Mouse (Mus musculus) hindbrain, embryonic 11.5 days (tissue): ENCODE measurements around the gene Ampd3. TPM values are rescaled to one million over a fixed set of nuclear protein-coding genes. Genes with fewer than 3 reads are reported as not detected.

Experiments used
- ATAC-seq: fragments of 200-750 bp; cut with Nextera tagmentation; 2 replicates; pipeline ENCODE4 v1.8.0; 2017; ENCODE audit warnings: mild to moderate bottlenecking, moderate TSS enrichment, moderate library complexity; ENCODE audit not compliant: low FRiP score
- DNase-seq: peaks from one replicate; pipeline ENCODE4 v3.0.0-alpha.2; 2015; ENCODE audit warnings: low spot score
- H3K27ac ChIP-seq: fragments of 300-500 bp; sonication (generic); 2 replicates; pipeline ENCODE4 v1.5.1; 2014; ENCODE audit warnings: mild to moderate bottlenecking, low read depth, low read length
- H3K27me3 ChIP-seq: fragments of 300-500 bp; sonication (generic); 2 replicates; pipeline ENCODE4 v1.6.1; 2014; ENCODE audit warnings: mild to moderate bottlenecking, low read length, moderate library complexity, mixed read lengths; ENCODE audit not compliant: control insufficient read depth, insufficient read depth
- H3K36me3 ChIP-seq: fragments of 300-500 bp; sonication (generic); 2 replicates; pipeline ENCODE4 v1.6.1; 2014; ENCODE audit warnings: mild to moderate bottlenecking, low read length, moderate library complexity, mixed read lengths; ENCODE audit not compliant: control insufficient read depth, insufficient read depth
- H3K4me1 ChIP-seq: fragments of 300-500 bp; sonication (generic); replicated peaks from 2 replicates; pipeline ENCODE4 v1.6.1; 2014; ENCODE audit warnings: low read length, mixed read lengths; ENCODE audit not compliant: control insufficient read depth, insufficient read depth
- H3K4me2 ChIP-seq: fragments of 300-500 bp; sonication (generic); replicated peaks from 2 replicates; pipeline ENCODE4 v1.6.1; 2014; ENCODE audit warnings: mild to moderate bottlenecking, low read depth, low read length
- H3K4me3 ChIP-seq: fragments of 300-500 bp; sonication (generic); 2 replicates; pipeline ENCODE4 v1.5.1; 2014; ENCODE audit warnings: low read depth, low read length
- H3K9ac ChIP-seq: fragments of 300-500 bp; sonication (generic); 2 replicates; pipeline ENCODE4 v1.6.1; 2014; ENCODE audit warnings: low read depth, low read length
- H3K9me3 ChIP-seq: fragments of 300-500 bp; sonication (generic); 2 replicates; pipeline ENCODE4 v1.6.1; 2016; ENCODE audit warnings: low read length; ENCODE audit not compliant: control insufficient read depth
- WGBS: fragments of 180-500 bp; shearing (Covaris S2); extraction: QIAGEN DNeasy Blood & Tissue Kit; methylation state at CpG from one replicate; pipeline ENCODE4 v1.1.7; 2014; 5-methylcytosine and 5-hydroxymethylcytosine counted together
- polyA plus RNA-seq: library from polyadenylated mRNA; unstranded; fragments of >200 nt; fragmentation: Nextera tagmentation; extraction: Ambion mirVana; gene quantifications from 2 replicates; pipeline ENCODE4 v1.2.1, GENCODE M21; 2014

Ampd3 gene
- polyA plus RNA-seq, 1 experiment from 2014 or later: 1.3 TPM

GRCm38 (mm10) chr7:110823076-110823475 is 55.1 kb downstream of the Ampd3 start:
- H3K27ac ChIP-seq: no peak overlapping the region
- H3K36me3 ChIP-seq: no peaks in the 10 kb centered on the region
- no peak for ATAC-seq
- DNase-seq: no peak
- H3K4me2 ChIP-seq: no peak overlapping the region
- WGBS: 82% methylated on average over 8 of the region's 8 CpGs
- no peak overlapping the region for H3K9ac ChIP-seq
- H3K9me3 ChIP-seq: no peaks in the 10 kb centered on the region
- no peak overlapping the region for H3K4me3 ChIP-seq
- H3K4me1 ChIP-seq: no peaks in the 10 kb centered on the region
- H3K27me3 ChIP-seq: no peaks in the 10 kb centered on the region

GRCm38 (mm10) chr7:110823593-110823992 is 55.6 kb downstream of the Ampd3 start:
- no peak for DNase-seq
- ATAC-seq: no peak
- no peaks in the 10 kb centered on the region for H3K27me3 ChIP-seq
- H3K4me1 ChIP-seq: no peaks in the 10 kb centered on the region
- no peak overlapping the region for H3K4me3 ChIP-seq
- no peaks in the 10 kb centered on the region for H3K36me3 ChIP-seq
- H3K9ac ChIP-seq: no peak overlapping the region
- no peak overlapping the region for H3K4me2 ChIP-seq
- 84% methylated on average over 4 of the region's 4 CpGs for WGBS
- no peak overlapping the region for H3K27ac ChIP-seq
- H3K9me3 ChIP-seq: no peaks in the 10 kb centered on the region

- H3K9ac ChIP-seq: no peak overlapping the region
- ATAC-seq (no peak), DNase-seq (no peak)
- no peak overlapping the region for H3K4me2 ChIP-seq
- H3K36me3 ChIP-seq: no peaks in the 10 kb centered on the region
- H3K27ac ChIP-seq: no peak overlapping the region
- no peak overlapping the region for H3K4me3 ChIP-seq
- H3K4me1 ChIP-seq: no peaks in the 10 kb centered on the region
- H3K27me3 ChIP-seq: no peaks in the 10 kb centered on the region
- H3K9me3 ChIP-seq: no peaks in the 10 kb centered on the region
- WGBS: 93% methylated on average over 8 of the region's 8 CpGs
Observed at GRCm38 (mm10) chr7:110823995-110824953, 56.3 kb downstream of the Ampd3 start.

GRCm38 (mm10) chr7:110833024-110833423 is 65.0 kb downstream of the Ampd3 start:
- WGBS: 93% methylated on average over 1 of the region's 1 CpGs
- ATAC-seq (no peak), DNase-seq (no peak)
- Histone ChIP-seq H3K9me3 (no peaks in the 10 kb centered on the region), H3K4me2 (no peak overlapping the region), H3K27me3 (no peaks in the 10 kb centered on the region), H3K36me3 (no peaks in the 10 kb centered on the region), H3K9ac (no peak overlapping the region), H3K4me3 (no peak overlapping the region), H3K27ac (no peak overlapping the region), H3K4me1 (no peaks in the 10 kb centered on the region)

- no peak for ATAC-seq
- Histone ChIP-seq H3K4me3 (no peak overlapping the region), H3K4me1 (no peaks in the 10 kb centered on the region), H3K27me3 (no peaks in the 10 kb centered on the region), H3K9ac (no peak overlapping the region), H3K36me3 (no peaks in the 10 kb centered on the region), H3K9me3 (no peaks in the 10 kb centered on the region), H3K4me2 (no peak overlapping the region), H3K27ac (no peak overlapping the region)
- WGBS: 94% methylated on average over 1 of the region's 1 CpGs
- DNase-seq: no peak
Observed at GRCm38 (mm10) chr7:110834018-110834417, 66.0 kb downstream of the Ampd3 start.

- no peak for ATAC-seq
- Histone ChIP-seq H3K27me3 (no peaks in the 10 kb centered on the region), H3K4me1 (no peaks in the 10 kb centered on the region), H3K9ac (no peak overlapping the region), H3K4me3 (no peak overlapping the region), H3K4me2 (no peak overlapping the region), H3K27ac (no peak overlapping the region), H3K9me3 (no peaks in the 10 kb centered on the region), H3K36me3 (no peaks in the 10 kb centered on the region)
- WGBS: 66% methylated on average over 3 of the region's 3 CpGs
- DNase-seq: no peak
Observed at GRCm38 (mm10) chr7:110834522-110834921, 66.5 kb downstream of the Ampd3 start.

- H3K27me3 ChIP-seq: no peaks in the 10 kb centered on the region
- H3K9me3 ChIP-seq: no peaks in the 10 kb centered on the region
- DNase-seq (no peak), ATAC-seq (no peak)
- no peak overlapping the region for H3K4me3 ChIP-seq
- 77% methylated on average over 4 of the region's 4 CpGs for WGBS
- no peaks in the 10 kb centered on the region for H3K4me1 ChIP-seq
- H3K9ac ChIP-seq: no peak overlapping the region
- no peak overlapping the region for H3K27ac ChIP-seq
- H3K36me3 ChIP-seq: no peaks in the 10 kb centered on the region
- no peak overlapping the region for H3K4me2 ChIP-seq
Observed at GRCm38 (mm10) chr7:110840332-110840731, 72.3 kb downstream of the Ampd3 start.

GRCm38 (mm10) chr7:110843916-110844874 is 76.2 kb downstream of the Ampd3 start, which contains the start of gene Rnf141:
TSS of gene Rnf141 (minus strand) at chr7:110844457.
- no peaks in the 10 kb centered on the region for H3K36me3 ChIP-seq
- no peaks in the 10 kb centered on the region for H3K27me3 ChIP-seq
- H3K4me2 ChIP-seq: peak within 1 kb of the TSS; percentile 87
- ATAC-seq (peak; percentile 96), DNase-seq (peak; percentile 96)
- H3K4me3 ChIP-seq: peak within 1 kb of the TSS; percentile 77
- under 1% methylated on average over 41 of the region's 42 CpGs for WGBS
- H3K9me3 ChIP-seq: no peaks in the 10 kb centered on the region
- peak within 1 kb of the TSS; percentile 89 for H3K9ac ChIP-seq
- H3K4me1 ChIP-seq: no peaks in the 10 kb centered on the region
- H3K27ac ChIP-seq: peak within 1 kb of the TSS; percentile 76
